Mouse (Mus musculus) urinary bladder, postnatal 0 days (tissue): ENCODE measurements around the gene Asic2. TPM values are rescaled to one million over a fixed set of nuclear protein-coding genes. Genes with fewer than 3 reads are reported as not detected.

Experiments
- polyA plus RNA-seq: library from polyadenylated mRNA; unstranded; fragments of >200 nt; fragmentation: Nextera tagmentation; extraction: Ambion mirVana; gene quantifications from 2 replicates; pipeline ENCODE4 v1.2.1, GENCODE M21; 2015

Gene Asic2
- 0.13 and 0.15 TPM in 2 replicates for polyA plus RNA-seq

GRCm38 (mm10) chr11:81968401-81968881 is at the start of gene Asic2:
Asic2 (minus strand) TSS chr11:81968457.

GRCm38 (mm10) chr11:81860250-81860972 is 107.8 kb downstream of the Asic2 start, which contains the start of gene 5530401A14Rik:
5530401A14Rik (plus strand) TSS chr11:81860673.

GRCm38 (mm10) chr11:80858065-80858464 is 1110.2 kb downstream of the Asic2 start, which contains the start of gene Spaca3:
Spaca3 (plus strand) TSS chr11:80858365.

Other genes starting within 250 kb of the Asic2 start
- gene 5530401A14Rik, start 107.8 kb downstream of the Asic2 start, polyA plus RNA-seq, result not detected in 2 replicates
- gene Ccl2, start 67.1 kb upstream of the Asic2 start, polyA plus RNA-seq, result 23.6 and 53.0 TPM in 2 replicates
- not detected in 2 replicates for gene Gm17268, start 70.1 kb upstream of the Asic2 start, polyA plus RNA-seq
- gene Ccl7, start 77.3 kb upstream of the Asic2 start, polyA plus RNA-seq, result 15.1 and 34.9 TPM in 2 replicates
- gene Ccl11, start 89.4 kb upstream of the Asic2 start, polyA plus RNA-seq, result 10.9 and 12.5 TPM in 2 replicates
- 32.4 and 37.7 TPM in 2 replicates for gene Ccl12, start 133.4 kb upstream of the Asic2 start, polyA plus RNA-seq
- 0.83 and 1.6 TPM in 2 replicates for gene Ccl8, start 146.7 kb upstream of the Asic2 start, polyA plus RNA-seq